Mouse (Mus musculus): ENCODE data around the gene Olfr143. TPM values are rescaled to one million over a fixed set of nuclear protein-coding genes. Genes with fewer than 3 reads are reported as not detected.

The Olfr143 gene
- polyA plus RNA-seq (2012; rRNA removed): not detected in 2 replicates

- DNase-seq (ENCODE audit: low read depth): no peak
- no peak for TF ChIP-seq POLR2A (IDR thresholded peaks at IDR 0.05; ENCODE audit: borderline replicate concordance, extremely low read depth, insufficient read depth, insufficient read length, poor library complexity, severe bottlenecking)
- TF ChIP-seq CTCF (IDR thresholded peaks at IDR 0.05; ENCODE audit: borderline replicate concordance, extremely low read depth, insufficient read depth, insufficient read length): no peak
Observed at GRCm38 (mm10) chr9:38252474-38252873, at the start of gene Olfr143. Gene Olfr143, plus strand, starts transcription at chr9:38252774.

GRCm38 (mm10) chr9:38208065-38208464 is 44.5 kb upstream of the Olfr143 start, which contains the start of gene Olfr893:
Gene Olfr893, plus strand, starts transcription at chr9:38208365.
- TF ChIP-seq CTCF (IDR thresholded peaks at IDR 0.05; ENCODE audit: borderline replicate concordance, extremely low read depth, insufficient read depth, insufficient read length) (no peak), POLR2A (IDR thresholded peaks at IDR 0.05; ENCODE audit: borderline replicate concordance, extremely low read depth, insufficient read depth, insufficient read length, poor library complexity, severe bottlenecking) (no peak)
- no peak for DNase-seq (ENCODE audit: low read depth)

GRCm38 (mm10) chr9:38217755-38218154 is 34.8 kb upstream of the Olfr143 start, which contains the start of gene Olfr894:
Gene Olfr894, plus strand, starts transcription at chr9:38218055.
- DNase-seq (ENCODE audit: low read depth): no peak
- TF ChIP-seq CTCF (IDR thresholded peaks at IDR 0.05; ENCODE audit: borderline replicate concordance, extremely low read depth, insufficient read depth, insufficient read length) (no peak), POLR2A (IDR thresholded peaks at IDR 0.05; ENCODE audit: borderline replicate concordance, extremely low read depth, insufficient read depth, insufficient read length, poor library complexity, severe bottlenecking) (no peak)

GRCm38 (mm10) chr9:38267551-38267950 is 15.0 kb downstream of the Olfr143 start, which contains the start of gene Olfr895:
Gene Olfr895, plus strand, starts transcription at chr9:38267851.
- no peak for DNase-seq (ENCODE audit: low read depth)
- TF ChIP-seq POLR2A (IDR thresholded peaks at IDR 0.05; ENCODE audit: borderline replicate concordance, extremely low read depth, insufficient read depth, insufficient read length, poor library complexity, severe bottlenecking): no peak

- no peak for DNase-seq (ENCODE audit: low read depth)
- TF ChIP-seq POLR2A (IDR thresholded peaks at IDR 0.05; ENCODE audit: borderline replicate concordance, extremely low read depth, insufficient read depth, insufficient read length, poor library complexity, severe bottlenecking) (no peak), CTCF (IDR thresholded peaks at IDR 0.05; ENCODE audit: borderline replicate concordance, extremely low read depth, insufficient read depth, insufficient read length) (no peak)
Observed at GRCm38 (mm10) chr9:38290807-38291206, 38.2 kb downstream of the Olfr143 start, which contains the start of gene Olfr896-ps1. Gene Olfr896-ps1, plus strand, starts transcription at chr9:38291107.

Other genes with a start within 250 kb of the Olfr143 start
- not detected in 2 replicates for gene Olfr883, start 227.0 kb upstream of the Olfr143 start, polyA plus RNA-seq (2012; rRNA removed)
- gene Olfr884, start 206.2 kb upstream of the Olfr143 start, polyA plus RNA-seq (2012; rRNA removed): not detected in 2 replicates
- not detected in 2 replicates for gene Olfr885, start 191.5 kb upstream of the Olfr143 start, polyA plus RNA-seq (2012; rRNA removed)
- gene Olfr887, start 168.7 kb upstream of the Olfr143 start, polyA plus RNA-seq (2012; rRNA removed): not detected in 2 replicates
- not detected in 2 replicates for gene Olfr888, start 144.6 kb upstream of the Olfr143 start, polyA plus RNA-seq (2012; rRNA removed)
- 0.01 TPM in 1 of 2 replicates, not detected in the other for gene Olfr889, start 137.6 kb upstream of the Olfr143 start, polyA plus RNA-seq (2012; rRNA removed)
- gene Olfr890, start 110.3 kb upstream of the Olfr143 start, polyA plus RNA-seq (2012; rRNA removed): not detected in 2 replicates
- not detected in 2 replicates for gene Olfr891, start 72.0 kb upstream of the Olfr143 start, polyA plus RNA-seq (2012; rRNA removed)
- not detected in 2 replicates for gene Olfr893, start 44.4 kb upstream of the Olfr143 start, polyA plus RNA-seq (2012; rRNA removed)
- not detected in 2 replicates for gene Olfr894, start 34.7 kb upstream of the Olfr143 start, polyA plus RNA-seq (2012; rRNA removed)
- gene Olfr895, start 15.1 kb downstream of the Olfr143 start, polyA plus RNA-seq (2012; rRNA removed): not detected in 2 replicates
- not detected in 2 replicates for gene Olfr896-ps1, start 38.3 kb downstream of the Olfr143 start, polyA plus RNA-seq (2012; rRNA removed)
- not detected in 2 replicates for gene Olfr25, start 76.3 kb downstream of the Olfr143 start, polyA plus RNA-seq (2012; rRNA removed)
- not detected in 2 replicates for gene Olfr898, start 95.6 kb downstream of the Olfr143 start, polyA plus RNA-seq (2012; rRNA removed)
- gene Olfr250, start 114.1 kb downstream of the Olfr143 start, polyA plus RNA-seq (2012; rRNA removed): not detected in 2 replicates
- gene Olfr251, start 124.3 kb downstream of the Olfr143 start, polyA plus RNA-seq (2012; rRNA removed): not detected in 2 replicates
- not detected in 2 replicates for gene Olfr147, start 148.9 kb downstream of the Olfr143 start, polyA plus RNA-seq (2012; rRNA removed)
- gene Olfr901, start 176.7 kb downstream of the Olfr143 start, polyA plus RNA-seq (2012; rRNA removed): not detected in 2 replicates
- not detected in 2 replicates for gene Olfr902, start 194.9 kb downstream of the Olfr143 start, polyA plus RNA-seq (2012; rRNA removed)
- not detected in 2 replicates for gene Olfr904, start 210.4 kb downstream of the Olfr143 start, polyA plus RNA-seq (2012; rRNA removed)
- not detected in 2 replicates for gene Olfr905, start 218.3 kb downstream of the Olfr143 start, polyA plus RNA-seq (2012; rRNA removed)
- not detected in 2 replicates for gene Olfr906, start 234.3 kb downstream of the Olfr143 start, polyA plus RNA-seq (2012; rRNA removed)
- gene Olfr907, start 243.0 kb downstream of the Olfr143 start, polyA plus RNA-seq (2012; rRNA removed): not detected in 2 replicates